Mouse (Mus musculus): Measurements from ENCODE around the gene Git1.

GRCm38 (mm10) chr11:77512891-77513810 lies 19.8 kb downstream of the Git1 start:
- TF ChIP-seq CTCF (IDR thresholded peaks at IDR 0.05; ENCODE audit: low read depth) (no peak), EP300 (IDR thresholded peaks at IDR 0.05; ENCODE audit: low read depth) (no peak)

Data from liver, postnatal 0 days (tissue).